Mouse (Mus musculus): ENCODE results near the gene Slc24a4.

DNA sequence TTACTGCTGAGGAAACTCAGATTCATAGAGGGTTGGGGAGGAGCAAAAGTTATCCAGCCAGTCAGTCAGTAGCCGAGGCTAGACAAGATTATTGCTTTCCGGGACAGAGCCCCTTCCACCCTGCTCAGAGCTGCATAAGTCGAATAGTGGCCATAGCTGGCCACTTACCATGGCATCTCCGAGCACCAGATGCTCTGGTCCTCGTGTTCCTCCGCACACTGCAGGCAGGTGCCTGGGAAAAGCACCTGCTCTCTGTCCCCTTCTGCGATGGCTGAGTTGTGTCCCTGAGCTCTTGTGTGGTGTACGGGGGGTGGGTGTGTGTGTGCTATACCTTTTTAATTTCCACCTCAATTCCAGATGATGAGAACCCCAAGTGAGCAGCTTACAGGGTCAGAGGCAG is 167.1 kb downstream of the Slc24a4 start:
- TF ChIP-seq CTCF (IDR thresholded peaks at IDR 0.05) (no peak), EP300 (IDR thresholded peaks at IDR 0.05) (no peak)

All from lung, postnatal 0 days (tissue).